Mouse (Mus musculus): ENCODE measurements around the gene Hras. TPM values are rescaled to one million over a fixed set of nuclear protein-coding genes. Genes with fewer than 3 reads are reported as not detected.

The Hras gene
- polyA plus RNA-seq, 1 experiment = 77.9 TPM

- H3K36me3 ChIP-seq (ENCODE audit: control insufficient read depth, insufficient read depth, low read length) = no peaks in the 10 kb centered on the region
- H3K27me3 ChIP-seq (ENCODE audit: control insufficient read depth, insufficient read depth, low read length) = no peaks in the 10 kb centered on the region
- DNase-seq = peak; percentile 98
- H3K4me3 ChIP-seq (ENCODE audit: control insufficient read depth, insufficient read depth, low read length) = peak within 1 kb of the TSS; percentile 72
- WGBS = 6% methylated on average over 41 of the region's 41 CpGs
- H3K27ac ChIP-seq (ENCODE audit: control insufficient read depth, insufficient read depth, low read length) = no peak within 1 kb of the TSS
- peak; percentile 56; the same call in 1 of the 2 replicates for TF ChIP-seq CTCF (IDR thresholded peaks at IDR 0.05; ENCODE audit: borderline replicate concordance, control insufficient read depth, extremely low read depth, insufficient read depth, low read length, poor library complexity)
- peak; percentile 71 for TF ChIP-seq POLR2A (IDR thresholded peaks at IDR 0.05; ENCODE audit: control insufficient read depth, extremely low read depth, insufficient read depth, low read length, poor library complexity)
- peaks cover 11% of the 10 kb centered on the region for H3K4me1 ChIP-seq (replicated peaks; ENCODE audit: control insufficient read depth, insufficient read depth, low read length)
Observed at GRCm38 (mm10) chr7:141215101-141215879, 21.5 kb upstream of the Hras start, which contains the start of gene Rassf7. Gene Rassf7, plus strand, starts transcription at chr7:141215860.

- WGBS = 87% methylated on average over 3 of the region's 3 CpGs
Observed at GRCm38 (mm10) chr7:141214310-141214709, 20.5 kb upstream of the Hras start.

DNA sequence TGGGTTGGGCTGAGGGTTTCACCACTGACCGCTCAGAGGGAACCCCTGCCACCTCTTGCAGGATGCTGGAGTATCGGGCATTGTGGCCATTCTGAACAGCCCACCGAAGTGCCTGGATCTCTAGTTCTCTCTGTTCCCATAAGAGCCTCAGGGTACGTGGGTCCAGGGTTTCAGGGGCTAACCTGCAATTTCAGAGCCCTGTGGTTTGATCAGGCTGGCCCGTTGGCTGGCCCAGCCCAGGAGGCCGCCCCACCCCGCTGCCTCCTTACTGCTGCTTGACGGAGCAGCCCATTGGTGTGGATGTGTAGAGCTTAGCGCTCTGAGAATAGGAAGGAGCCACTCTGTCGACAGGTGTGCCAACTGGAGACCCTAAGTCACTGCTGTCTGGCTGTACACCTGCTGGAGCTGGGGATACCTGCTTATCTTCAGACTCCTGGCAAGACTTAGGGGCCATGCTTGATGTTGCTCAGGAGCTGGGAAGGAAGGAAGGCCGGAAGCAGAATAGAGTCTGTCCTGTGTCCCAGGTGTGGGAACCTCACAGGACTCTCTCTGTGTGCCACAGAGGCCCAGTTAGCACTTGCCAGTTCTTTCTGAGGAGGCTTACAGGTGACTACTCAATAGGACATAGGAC lies 19.9 kb upstream of the Hras start, which contains the start of gene Lmntd2:
Lmntd2 (minus strand) TSS at position 476 of the 631 bp plus-strand sequence.
- H3K4me1 ChIP-seq (replicated peaks; ENCODE audit: control insufficient read depth, insufficient read depth, low read length) = peaks cover 11% of the 10 kb centered on the region
- WGBS = 95% methylated on average over 11 of the region's 11 CpGs
- H3K4me3 ChIP-seq (ENCODE audit: control insufficient read depth, insufficient read depth, low read length) = no peak within 1 kb of the TSS
- no peaks in the 10 kb centered on the region for H3K27me3 ChIP-seq (ENCODE audit: control insufficient read depth, insufficient read depth, low read length)
- TF ChIP-seq POLR2A (IDR thresholded peaks at IDR 0.05; ENCODE audit: control insufficient read depth, extremely low read depth, insufficient read depth, low read length, poor library complexity) (no peak), CTCF (IDR thresholded peaks at IDR 0.05; ENCODE audit: borderline replicate concordance, control insufficient read depth, extremely low read depth, insufficient read depth, low read length, poor library complexity) (no peak)
- no peaks in the 10 kb centered on the region for H3K36me3 ChIP-seq (ENCODE audit: control insufficient read depth, insufficient read depth, low read length)
- no peak for DNase-seq
- no peak within 1 kb of the TSS for H3K27ac ChIP-seq (ENCODE audit: control insufficient read depth, insufficient read depth, low read length)

More at GRCm38 (mm10) chr7:141214310-141214709, 20.5 kb upstream of the Hras start:
- TF ChIP-seq POLR2A (IDR thresholded peaks at IDR 0.05; ENCODE audit: control insufficient read depth, extremely low read depth, insufficient read depth, low read length, poor library complexity) = no peak
- TF ChIP-seq CTCF (IDR thresholded peaks at IDR 0.05; ENCODE audit: borderline replicate concordance, control insufficient read depth, extremely low read depth, insufficient read depth, low read length, poor library complexity) = no peak
- Histone ChIP-seq H3K27me3 (ENCODE audit: control insufficient read depth, insufficient read depth, low read length) (no peaks in the 10 kb centered on the region), H3K4me3 (ENCODE audit: control insufficient read depth, insufficient read depth, low read length) (no peak overlapping the region), H3K4me1 (replicated peaks; ENCODE audit: control insufficient read depth, insufficient read depth, low read length) (peaks cover 11% of the 10 kb centered on the region), H3K36me3 (ENCODE audit: control insufficient read depth, insufficient read depth, low read length) (no peaks in the 10 kb centered on the region), H3K27ac (ENCODE audit: control insufficient read depth, insufficient read depth, low read length) (no peak overlapping the region)
- DNase-seq = no peak

DNA sequence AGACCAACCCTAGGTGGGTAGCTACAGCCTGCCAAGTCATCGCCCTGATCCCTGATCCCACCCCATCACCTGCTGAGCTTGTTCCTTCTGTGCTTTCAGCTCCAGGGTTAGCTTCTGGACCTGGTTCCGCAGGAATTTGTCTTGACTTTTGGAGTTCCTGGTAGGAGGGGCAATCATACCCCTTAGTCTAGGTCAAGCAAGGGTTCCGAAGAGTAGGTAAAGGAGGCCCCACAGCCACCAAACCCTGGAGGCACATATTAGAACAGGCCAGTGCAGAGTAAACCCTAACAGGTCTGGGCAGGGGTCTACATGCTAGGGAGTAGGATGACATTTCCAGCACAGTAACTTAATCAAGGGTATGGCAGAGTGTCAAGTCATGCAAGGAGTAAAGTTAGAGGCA lies 19.3 kb upstream of the Hras start:
- no peak for DNase-seq
- no peaks in the 10 kb centered on the region for H3K36me3 ChIP-seq (ENCODE audit: control insufficient read depth, insufficient read depth, low read length)
- H3K4me3 ChIP-seq (ENCODE audit: control insufficient read depth, insufficient read depth, low read length) = no peak overlapping the region
- H3K27ac ChIP-seq (ENCODE audit: control insufficient read depth, insufficient read depth, low read length) = no peak overlapping the region
- H3K4me1 ChIP-seq (replicated peaks; ENCODE audit: control insufficient read depth, insufficient read depth, low read length) = peaks cover 11% of the 10 kb centered on the region
- no peak for TF ChIP-seq CTCF (IDR thresholded peaks at IDR 0.05; ENCODE audit: borderline replicate concordance, control insufficient read depth, extremely low read depth, insufficient read depth, low read length, poor library complexity)
- TF ChIP-seq POLR2A (IDR thresholded peaks at IDR 0.05; ENCODE audit: control insufficient read depth, extremely low read depth, insufficient read depth, low read length, poor library complexity) = no peak
- WGBS = 93% methylated on average over 3 of the region's 3 CpGs
- no peaks in the 10 kb centered on the region for H3K27me3 ChIP-seq (ENCODE audit: control insufficient read depth, insufficient read depth, low read length)

GRCm38 (mm10) chr7:141210606-141211131 lies 16.9 kb upstream of the Hras start:
- Histone ChIP-seq H3K4me3 (ENCODE audit: control insufficient read depth, insufficient read depth, low read length) (no peak overlapping the region), H3K27ac (ENCODE audit: control insufficient read depth, insufficient read depth, low read length) (no peak overlapping the region), H3K36me3 (ENCODE audit: control insufficient read depth, insufficient read depth, low read length) (no peaks in the 10 kb centered on the region), H3K27me3 (ENCODE audit: control insufficient read depth, insufficient read depth, low read length) (no peaks in the 10 kb centered on the region), H3K4me1 (replicated peaks; ENCODE audit: control insufficient read depth, insufficient read depth, low read length) (peaks cover 5% of the 10 kb centered on the region)
- 97% methylated on average over 14 of the region's 14 CpGs for WGBS
- DNase-seq = no peak
- TF ChIP-seq POLR2A (IDR thresholded peaks at IDR 0.05; ENCODE audit: control insufficient read depth, extremely low read depth, insufficient read depth, low read length, poor library complexity) = no peak
- no peak for TF ChIP-seq CTCF (IDR thresholded peaks at IDR 0.05; ENCODE audit: borderline replicate concordance, control insufficient read depth, extremely low read depth, insufficient read depth, low read length, poor library complexity)

DNA sequence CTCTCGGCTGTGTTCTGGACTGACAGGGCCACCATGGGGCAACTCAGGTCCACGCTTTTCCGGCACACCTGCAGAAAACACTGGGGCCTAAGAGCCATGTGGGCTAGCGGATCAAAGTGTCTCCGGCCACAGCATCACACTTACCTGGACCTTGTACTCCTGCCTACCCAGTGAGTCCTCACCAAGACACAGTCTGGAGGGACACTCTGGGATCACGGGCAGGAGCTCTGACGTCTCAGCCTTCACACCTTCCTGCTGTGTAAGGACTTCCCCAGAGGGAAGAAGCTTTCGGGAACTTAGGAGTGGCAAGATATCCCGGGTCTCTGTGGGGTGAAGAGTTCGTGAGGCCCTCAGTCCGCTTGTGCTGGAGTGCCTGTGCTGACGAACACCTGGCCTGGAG lies 16.3 kb upstream of the Hras start:
- WGBS = 95% methylated on average over 12 of the region's 12 CpGs
- no peak for TF ChIP-seq POLR2A (IDR thresholded peaks at IDR 0.05; ENCODE audit: control insufficient read depth, extremely low read depth, insufficient read depth, low read length, poor library complexity)
- TF ChIP-seq CTCF (IDR thresholded peaks at IDR 0.05; ENCODE audit: borderline replicate concordance, control insufficient read depth, extremely low read depth, insufficient read depth, low read length, poor library complexity) = no peak
- no peaks in the 10 kb centered on the region for H3K36me3 ChIP-seq (ENCODE audit: control insufficient read depth, insufficient read depth, low read length)
- no peak overlapping the region for H3K27ac ChIP-seq (ENCODE audit: control insufficient read depth, insufficient read depth, low read length)
- H3K27me3 ChIP-seq (ENCODE audit: control insufficient read depth, insufficient read depth, low read length) = no peaks in the 10 kb centered on the region
- peaks cover 3% of the 10 kb centered on the region for H3K4me1 ChIP-seq (replicated peaks; ENCODE audit: control insufficient read depth, insufficient read depth, low read length)
- no peak overlapping the region for H3K4me3 ChIP-seq (ENCODE audit: control insufficient read depth, insufficient read depth, low read length)
- DNase-seq = no peak
